Mouse (Mus musculus): Measurements from ENCODE around the gene Plcd3.

The Plcd3 gene

DNA sequence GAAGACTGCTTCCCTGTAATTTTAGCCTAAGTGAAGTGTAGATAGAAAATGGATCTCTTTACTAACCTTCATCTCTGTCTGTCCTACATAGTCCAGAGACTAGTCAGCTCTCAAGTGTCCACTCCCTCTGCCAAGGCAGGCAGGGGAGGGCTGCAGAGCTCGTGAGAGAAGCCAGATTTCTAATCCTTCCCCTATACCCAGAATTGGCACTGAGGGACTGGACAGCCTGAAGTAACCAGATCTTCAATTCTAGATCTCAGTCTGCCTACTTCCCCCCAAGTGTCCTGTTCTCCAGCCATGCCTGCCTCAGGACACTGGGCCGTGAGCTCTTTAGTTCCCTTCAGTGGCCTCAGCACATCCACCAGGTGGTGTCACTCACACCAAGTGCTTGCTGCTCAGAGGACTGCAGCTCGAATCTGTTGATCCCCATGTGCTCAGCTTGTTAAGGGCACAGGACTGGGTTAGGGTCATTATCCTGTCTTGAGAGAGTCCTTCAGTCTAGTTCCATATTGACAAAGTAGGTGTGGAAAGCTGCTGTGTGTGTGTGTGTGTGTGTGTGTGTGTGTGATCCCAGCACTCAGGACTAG lies 42.9 kb downstream of the Plcd3 start:
- no peak for DNase-seq

DNA sequence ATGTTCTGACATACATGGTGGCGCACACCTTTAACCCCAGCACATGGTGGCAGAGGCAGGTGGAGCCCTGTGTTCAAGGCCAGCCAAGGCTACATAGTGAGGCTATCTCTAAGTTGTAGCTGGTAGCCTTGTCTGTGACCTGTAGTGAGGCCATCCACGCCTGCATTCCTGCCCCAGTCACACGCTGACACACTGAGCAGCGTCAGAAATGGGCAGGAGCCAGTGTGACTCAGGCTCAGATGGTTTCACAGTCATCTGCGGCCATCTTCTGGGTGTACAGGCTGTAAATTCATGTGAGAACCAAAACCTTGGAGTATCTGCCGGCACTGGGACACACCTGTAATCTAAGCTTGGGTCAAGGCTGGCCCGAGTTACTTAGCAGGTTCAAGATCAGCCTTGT lies 44.8 kb downstream of the Plcd3 start:
- no peak for DNase-seq

DNA sequence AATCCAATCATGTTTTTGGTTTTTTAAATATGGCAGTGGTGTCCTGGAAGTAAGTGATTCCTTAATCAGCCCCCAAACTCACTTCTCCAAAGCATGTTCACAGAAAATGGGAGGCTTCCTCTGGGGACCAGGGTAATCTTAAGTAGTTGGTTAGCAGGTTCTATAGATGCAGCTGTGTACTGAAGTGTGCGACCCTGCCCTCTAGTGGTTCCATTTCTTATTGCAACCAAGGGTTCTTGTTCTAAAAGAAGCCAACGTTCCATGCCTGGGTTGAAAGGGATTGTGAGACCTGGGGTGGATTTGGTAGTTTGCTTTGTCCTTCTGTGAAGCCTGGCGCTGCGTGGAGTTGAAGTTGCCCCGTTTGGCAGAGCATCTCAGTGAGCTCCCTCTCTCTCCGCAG lies 46.7 kb downstream of the Plcd3 start:
- peak; percentile 76 to 80 for DNase-seq

DNA sequence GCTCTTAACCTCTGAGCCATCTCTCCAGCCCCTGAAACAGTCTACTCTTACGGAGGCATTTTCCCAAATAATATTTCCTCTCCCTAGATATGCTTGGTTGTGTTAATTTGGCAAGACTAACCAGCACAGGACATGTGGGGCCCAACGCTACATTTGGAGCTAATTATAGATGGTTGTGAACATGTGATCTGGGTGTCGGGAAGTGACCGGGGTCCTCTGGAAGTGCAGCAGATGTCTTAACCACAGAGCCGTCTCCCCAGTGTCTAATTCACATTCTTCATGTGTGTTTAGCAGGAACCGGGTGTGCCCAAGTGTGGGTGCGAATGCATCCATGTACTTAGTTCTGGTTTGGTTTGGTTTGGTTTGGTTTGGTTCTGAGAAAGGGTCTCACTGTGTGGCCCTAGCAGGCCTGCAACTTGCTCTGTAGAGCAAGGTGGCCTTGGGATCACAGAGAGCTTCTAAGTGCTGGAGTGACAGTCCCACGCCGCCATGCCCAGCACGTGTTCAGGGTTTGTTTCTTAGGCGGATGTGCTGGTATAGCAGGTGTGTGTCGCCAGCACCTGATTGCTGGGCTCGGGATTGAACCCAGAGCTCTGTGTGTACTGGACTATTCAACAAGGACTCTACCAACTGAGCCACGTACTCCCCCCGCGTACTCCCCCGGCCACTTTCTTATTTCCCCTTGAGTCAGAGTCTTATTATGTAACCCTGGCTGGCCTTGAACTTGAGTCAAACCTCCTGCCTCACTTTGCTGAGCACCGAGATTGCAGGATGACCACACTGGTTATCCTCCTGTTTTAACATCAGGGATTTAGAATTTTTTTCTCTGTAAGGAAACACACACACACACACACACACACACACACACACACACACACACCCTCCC lies 48.0 kb downstream of the Plcd3 start:
- DNase-seq: no peak

DNA sequence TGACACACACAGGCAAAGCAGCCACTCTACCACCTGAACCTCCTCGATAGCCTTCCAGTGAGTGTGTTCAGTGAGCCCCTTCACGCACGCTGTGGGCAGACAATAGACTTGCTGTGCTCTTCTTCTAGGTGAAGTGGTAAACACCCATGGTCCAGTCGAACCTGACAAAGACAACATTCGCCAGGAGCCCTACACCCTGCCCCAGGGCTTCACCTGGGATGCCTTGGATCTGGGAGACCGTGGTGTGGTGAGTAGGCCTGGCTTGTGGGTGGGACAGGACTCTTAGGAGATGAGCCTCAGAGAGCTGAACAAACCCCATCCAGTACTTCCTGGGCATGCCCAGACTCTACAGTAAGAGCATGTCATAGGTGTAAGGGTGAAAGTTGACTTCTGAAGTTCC lies 49.4 kb downstream of the Plcd3 start:
- DNase-seq: no peak

DNA sequence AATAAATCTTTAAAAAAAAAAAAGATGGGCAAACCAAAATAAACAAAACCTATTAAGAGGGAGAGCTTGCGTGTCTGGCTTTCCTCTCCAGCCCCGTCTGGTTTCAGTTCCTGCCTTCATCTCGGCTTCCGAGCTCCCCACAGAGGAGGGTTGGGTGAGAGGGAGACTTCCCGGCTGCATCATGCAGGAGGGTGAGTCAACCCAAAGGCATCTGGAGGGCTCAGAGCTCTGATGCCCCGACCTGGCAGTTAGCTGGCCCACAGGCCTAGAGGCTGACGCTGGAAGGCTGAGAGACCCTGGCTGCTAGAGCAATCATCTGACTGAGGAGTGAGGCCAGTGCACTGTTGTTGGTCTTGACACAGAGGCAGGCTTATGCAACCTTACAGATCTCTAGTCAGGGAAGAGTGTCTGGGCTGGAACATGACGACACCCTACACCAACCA lies 50.2 kb downstream of the Plcd3 start:
- no peak for DNase-seq

DNA sequence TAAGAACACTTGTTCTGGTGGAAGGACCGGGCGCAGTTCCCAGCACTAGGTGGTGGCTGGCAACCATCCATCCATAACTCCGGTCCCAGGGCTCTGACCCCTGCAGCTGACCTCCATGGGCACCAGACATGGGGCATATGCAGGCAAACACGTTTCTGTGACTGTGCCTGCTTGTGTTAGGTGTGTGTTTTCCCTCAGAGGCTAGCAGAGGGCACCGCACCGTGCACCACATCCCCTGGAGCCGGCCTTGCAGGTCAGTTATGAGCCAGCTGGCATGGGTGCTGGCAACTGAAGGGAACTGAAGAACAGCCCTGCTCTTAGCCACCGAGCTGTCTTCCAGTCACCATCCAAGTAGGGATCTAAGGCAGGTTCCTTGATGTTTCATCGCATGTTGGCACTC lies 51.3 kb downstream of the Plcd3 start:
- DNase-seq: no peak

DNA sequence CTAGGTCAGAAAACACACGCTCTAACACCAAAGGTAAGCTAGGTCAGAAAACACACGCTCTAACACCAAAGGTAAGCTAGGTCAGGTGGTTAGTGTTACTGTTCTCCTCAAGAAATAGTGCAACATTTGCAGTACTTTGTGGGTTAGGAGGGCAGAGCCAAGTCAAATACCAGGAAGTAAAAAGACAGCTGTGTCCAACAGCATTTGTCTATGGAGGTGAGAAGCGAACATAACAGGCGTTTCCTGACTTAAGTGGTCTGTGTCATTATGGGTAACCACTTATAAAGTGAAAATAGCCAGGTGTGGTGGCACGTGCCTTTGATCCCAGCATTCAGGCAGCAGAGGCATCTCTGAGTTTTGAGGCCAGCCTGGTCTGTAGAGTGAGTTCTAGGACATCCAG lies 51.8 kb downstream of the Plcd3 start:
- DNase-seq: no peak

DNA sequence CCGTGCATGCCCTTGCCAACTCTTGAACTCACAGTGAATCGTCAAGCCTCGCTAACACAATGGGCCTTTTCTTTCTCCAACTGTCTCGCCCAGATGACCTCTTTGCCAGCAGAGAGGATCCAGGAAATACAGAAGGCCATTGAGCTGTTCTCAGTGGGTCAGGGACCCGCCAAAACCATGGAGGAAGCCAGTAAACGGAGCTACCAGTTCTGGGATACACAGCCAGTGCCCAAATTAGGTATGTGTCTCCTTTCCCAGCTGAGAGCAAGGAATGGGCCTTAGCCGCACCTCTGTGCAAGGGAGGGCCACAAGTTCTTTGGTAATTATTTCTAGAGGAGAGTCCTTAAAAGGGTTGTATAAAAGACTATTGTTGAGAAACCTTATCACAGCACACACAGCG lies 55.2 kb downstream of the Plcd3 start:
- no peak for DNase-seq

DNA sequence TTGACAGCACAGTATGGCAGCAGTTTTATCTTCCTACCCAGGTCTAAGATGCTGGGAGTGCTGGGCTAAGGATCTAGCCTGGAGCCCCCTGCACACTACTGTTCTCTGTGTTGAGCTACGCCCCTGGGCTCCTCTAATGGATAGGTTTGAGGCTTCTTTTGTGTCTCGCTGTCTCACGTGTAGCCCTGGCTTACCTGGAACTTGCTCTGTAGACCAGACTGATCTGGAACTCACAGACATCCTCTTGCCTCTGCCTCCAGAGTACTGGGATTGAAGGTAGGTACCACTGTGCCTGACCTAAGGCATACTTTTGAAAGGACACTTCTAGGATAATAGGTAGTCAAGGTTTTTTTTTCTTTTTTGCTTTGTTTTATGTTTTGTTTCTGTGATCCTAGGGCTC lies 57.5 kb downstream of the Plcd3 start:
- no peak for DNase-seq

DNA sequence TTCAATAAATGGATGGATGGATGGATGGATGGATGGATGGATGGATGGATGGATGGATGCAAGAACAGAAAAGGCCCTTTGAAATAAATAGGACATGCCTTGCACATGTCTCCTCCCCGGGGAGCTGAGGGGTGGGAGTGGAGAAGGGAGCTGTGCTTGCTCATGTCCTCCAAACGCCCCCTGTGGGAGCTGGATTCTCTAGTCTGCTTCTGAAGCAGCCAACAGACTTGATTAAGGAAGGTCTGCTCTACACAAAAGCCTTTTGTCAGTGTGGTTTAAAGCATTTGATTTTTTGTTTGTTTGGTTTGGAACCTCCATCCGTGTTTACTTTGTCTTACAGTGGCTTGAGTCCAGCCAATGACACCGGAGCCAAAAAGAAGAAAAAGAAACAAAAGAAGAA lies 58.6 kb downstream of the Plcd3 start:
- no peak for DNase-seq

DNA sequence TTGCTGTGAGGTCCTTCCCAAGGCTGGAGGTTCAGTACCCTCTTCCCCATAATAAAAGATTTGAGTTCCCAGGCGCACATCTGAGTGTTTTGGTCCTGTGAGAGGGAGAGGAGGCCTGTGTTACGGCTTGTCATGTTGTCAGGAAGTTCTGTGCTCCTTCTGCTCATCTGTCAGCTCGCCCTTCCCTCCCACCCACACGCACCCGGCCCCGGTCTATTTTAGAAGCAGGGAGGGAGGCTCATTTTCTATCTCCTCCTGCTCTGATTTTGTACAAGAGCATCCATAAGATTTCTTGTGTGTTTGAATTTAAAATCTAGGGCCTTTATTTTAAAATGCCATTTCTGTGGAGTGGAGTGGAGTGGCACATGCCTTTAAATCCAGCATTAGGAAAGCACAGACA lies 63.4 kb downstream of the Plcd3 start:
- DNase-seq: no peak

DNA sequence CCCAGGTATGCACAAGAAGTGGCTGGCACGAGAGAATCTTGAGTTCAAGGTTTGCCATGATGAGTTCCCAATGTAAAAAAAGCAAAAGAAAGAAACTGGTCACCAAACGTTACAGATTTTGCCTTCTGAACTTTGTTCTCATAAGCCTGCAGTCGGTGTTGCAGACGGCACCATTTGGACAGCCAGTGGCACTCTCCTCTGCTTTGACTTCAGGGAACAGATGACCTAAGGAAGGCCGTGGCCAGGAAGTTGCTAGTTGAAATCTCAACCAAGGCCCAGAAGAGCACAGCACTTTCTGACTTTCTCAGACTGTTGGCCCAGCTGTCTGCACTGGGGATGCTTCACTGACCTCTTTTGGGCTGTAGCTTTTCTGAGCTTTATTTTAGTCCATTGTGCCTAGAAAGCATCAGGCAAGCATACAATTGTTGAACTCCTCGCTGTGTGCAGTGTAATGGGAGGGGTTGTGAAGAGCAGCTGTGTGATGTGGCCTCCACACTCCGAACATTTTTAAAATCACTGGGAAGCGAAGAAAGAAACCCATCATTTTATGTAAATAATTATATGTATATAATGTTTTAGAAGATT lies 64.5 kb downstream of the Plcd3 start:
- no peak for DNase-seq

DNA sequence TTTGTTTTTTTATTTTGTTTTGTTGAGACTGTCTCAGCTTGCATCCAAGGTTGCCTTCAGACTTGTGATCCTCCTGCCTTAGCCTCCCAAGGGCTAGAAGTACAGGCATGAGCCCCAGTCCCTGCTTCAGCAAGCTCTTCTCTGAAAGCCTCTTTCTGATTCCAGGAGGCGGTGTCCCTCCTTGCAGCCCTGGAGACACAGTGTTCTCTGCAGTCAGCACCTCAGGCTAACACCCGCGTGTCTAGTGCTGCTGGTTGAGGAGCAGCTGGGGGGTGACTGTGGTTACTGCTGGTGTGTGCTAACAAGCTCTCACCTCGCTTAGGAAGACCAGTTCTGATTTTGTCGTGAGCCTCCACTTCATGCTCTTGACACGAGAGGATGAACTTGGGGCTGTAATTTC lies 66.5 kb downstream of the Plcd3 start:
- DNase-seq: no peak

DNA sequence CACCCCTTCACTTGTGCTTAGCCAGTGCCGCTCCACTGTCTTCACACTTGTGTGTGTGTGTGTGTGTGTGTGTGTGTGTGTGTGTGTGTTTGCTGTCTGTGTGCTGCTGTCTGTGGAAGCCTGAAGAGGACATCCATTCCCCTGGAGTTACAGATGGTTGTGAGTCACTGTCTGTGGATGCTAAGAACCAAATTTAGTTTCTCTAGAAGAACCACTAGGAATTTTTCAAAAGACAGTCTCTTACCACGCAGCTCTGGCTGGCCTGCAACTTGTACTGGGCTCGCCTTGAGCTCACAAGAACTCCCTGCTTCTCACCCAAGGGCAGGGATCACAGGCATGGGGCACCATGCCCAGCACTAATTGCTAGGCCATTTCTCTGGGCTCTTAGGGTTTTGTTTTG lies 68.4 kb downstream of the Plcd3 start:
- no peak for DNase-seq

DNA sequence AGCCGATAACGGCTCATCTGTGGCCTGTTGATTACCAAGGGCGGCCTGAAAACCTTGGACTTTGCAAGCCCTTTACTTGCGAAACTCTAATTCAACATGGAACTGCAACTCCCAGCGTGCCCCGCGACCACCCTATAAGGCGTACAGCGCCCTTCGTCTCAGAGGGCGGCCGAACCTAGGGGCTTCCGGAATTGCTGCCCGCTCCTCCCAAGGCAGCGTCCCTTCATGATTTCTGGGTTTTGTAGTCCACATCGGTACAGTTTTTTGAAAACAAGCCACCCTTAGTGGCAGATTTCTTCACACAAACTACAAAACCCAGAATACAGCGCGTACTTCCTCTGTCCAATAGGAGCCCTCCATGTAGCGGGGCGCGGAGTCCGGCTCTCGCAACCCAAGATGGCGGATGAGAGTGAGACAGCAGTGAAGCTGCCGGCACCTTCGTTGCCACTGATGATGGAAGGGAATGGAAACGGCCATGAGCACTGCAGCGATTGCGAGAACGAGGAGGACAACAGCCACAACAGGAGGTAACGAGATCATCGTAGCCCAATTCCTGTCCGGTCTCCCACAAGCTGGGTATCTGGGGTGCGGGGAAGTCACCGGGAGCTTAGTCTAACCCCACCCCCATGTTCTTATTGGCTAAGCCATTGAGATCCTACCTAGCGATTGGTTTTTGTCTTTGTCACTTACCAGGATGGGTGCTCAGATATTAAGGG lies 73.1 kb downstream of the Plcd3 start, which contains the start of the genes Nmt1 and Dcakd:
Gene Nmt1 (plus strand): TSS at position 15 of the 716 bp plus-strand sequence.
Gene Dcakd (minus strand): TSS at position 158 of the 716 bp plus-strand sequence.
- DNase-seq: peak; percentile 91

DNA sequence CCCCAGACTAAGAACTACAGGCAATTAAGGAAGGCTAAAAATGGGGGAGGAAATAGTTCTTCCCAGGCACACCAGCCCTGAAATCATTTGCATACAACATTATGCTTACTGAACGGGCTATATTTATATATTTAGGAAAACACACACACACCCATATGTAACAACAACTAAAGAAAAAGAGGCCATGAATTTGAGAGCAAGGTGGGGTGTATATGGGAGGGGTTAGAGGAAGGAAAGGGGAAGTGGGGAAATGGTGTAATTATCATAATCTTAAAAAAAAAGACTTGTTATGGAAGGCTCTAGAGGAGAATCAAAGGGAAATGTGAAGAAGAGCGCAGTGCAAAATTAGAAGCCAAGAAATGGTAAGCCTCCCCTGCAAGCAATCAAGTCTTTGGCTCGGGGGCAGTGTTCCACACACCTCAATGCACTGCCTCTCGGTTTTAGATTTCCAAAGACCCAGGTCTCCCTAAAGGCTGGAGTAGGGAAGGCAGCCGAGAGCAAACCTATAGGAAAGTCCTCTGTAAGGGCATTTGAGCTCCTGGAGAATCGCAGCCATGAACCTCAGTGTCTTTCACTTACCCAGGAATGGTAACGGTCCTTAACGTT lies 73.8 kb downstream of the Plcd3 start:
- no peak for DNase-seq

DNA sequence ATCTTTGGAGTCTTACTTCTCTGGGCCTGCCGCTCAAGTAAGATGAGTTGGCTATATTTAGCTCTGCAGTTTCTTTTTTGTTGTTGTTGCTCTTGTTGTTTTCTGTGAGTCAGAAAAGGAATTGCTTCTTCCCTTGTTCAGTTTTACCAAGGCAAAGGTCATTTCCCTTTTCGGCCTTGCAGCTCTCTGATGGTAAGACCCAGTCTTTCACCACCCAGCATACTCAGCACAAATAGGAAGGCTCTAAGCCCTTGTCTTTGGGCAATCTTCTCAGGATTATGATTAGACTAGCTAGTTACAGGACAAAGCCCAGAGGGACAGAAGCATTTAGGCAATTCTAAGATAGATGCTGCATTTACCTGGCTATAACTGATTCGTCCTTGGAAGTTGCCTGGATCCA lies 74.6 kb downstream of the Plcd3 start:
- DNase-seq: no peak

DNA sequence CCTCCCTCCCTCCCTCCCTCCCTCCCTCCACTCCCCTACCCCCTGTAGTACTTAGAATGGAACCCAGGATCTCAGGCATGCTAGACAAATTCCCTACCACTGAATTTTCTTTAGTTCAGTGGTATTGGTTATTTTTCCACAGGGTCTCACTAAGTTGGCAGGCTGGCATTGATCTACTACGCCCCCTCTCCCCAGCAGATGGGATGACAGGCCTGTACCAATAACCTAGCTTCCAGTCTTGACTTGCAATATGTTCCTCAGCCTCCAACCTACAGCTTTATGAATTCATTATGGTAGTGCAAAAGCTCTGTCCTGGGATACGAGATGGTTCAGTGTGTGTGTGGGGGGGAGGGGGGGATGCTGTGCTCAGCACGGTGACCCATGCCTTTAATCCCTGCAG lies 77.5 kb downstream of the Plcd3 start:
- DNase-seq: no peak

DNA sequence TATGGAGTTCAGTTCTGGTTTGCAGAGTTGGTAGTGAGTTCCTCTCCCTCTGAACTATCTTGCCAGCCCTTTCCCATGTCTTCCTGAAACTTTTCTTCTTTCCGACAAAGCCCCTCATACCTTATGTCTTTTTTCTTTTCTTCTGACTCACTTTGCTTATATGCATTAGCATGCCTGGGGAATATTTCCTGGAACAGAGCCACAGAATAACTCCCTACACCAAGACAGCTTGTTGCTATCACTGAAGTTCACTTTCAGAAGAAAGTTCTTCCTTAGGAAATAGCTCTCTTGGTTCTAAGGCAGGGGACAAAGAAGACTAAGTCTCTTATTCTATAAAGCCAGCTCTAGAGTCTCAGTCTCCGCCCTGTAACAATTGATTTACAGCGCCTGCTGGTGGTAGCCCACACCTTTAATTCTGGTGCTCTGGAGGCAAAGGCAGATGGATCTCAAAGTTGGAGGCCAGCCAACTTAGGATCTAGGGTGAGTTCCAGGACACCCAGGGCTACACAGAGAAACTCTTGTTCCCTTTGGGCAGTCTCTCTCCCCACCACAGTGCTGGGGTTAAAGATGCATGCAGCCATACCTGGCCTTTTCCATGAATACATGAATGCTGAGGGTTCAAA lies 80.6 kb downstream of the Plcd3 start:
- DNase-seq: no peak
